Mouse (Mus musculus): Measurements from ENCODE around the gene Slc8a1.

DNA sequence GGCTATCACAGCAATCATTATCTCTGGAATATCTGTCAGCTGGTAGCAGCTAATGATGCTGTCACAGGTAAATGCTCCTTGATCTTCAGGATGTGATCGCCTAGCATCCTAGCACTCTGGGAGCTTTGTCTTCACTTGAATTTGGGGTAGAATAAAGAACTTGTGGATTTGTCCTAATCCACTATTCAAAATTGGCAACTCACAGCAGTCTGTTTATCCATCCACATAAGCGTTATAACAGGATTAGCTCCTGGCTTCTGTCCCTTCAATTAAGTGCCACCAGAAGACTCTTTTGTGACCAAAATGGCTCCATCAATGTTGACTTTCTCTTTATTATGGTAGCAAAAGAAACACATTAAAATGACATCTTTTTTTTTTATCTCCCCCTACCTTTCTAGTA is 214.2 kb downstream of the Slc8a1 start:
- TF ChIP-seq CTCF (IDR thresholded peaks at IDR 0.05; ENCODE audit: low read depth) (no peak), EP300 (IDR thresholded peaks at IDR 0.05; ENCODE audit: low read depth) (no peak)
